16 mouse cellular contexts compared by ENCODE assay signal in genomic region chr2:151919140-151919539, GRCm38 (mm10). TPM values are rescaled to one million over a fixed set of nuclear protein-coding genes. Genes with fewer than 3 reads are reported as not detected.
DNase-seq lines count a peak whose midpoint lies in the region; ATAC-seq lines count a peak whose summit lies in the region.
"Had no signal": no experiment of that assay in that cellular context is flagged by ENCODE, and none has a peak within 500 bp of the region (broad histone marks: within the 10 kb centered on the region; RNA-seq: fewer than 3 reads in every experiment).

No protein-coding gene starts in this region.

- peaks cover 25% of the 10 kb centered on the region for H3K4me1 ChIP-seq in heart, embryonic 10.5 days
- H3K4me1 ChIP-seq in kidney, embryonic 15.5 days: peaks cover 51% of the 10 kb centered on the region

- no peak overlapping the region for H3K27ac ChIP-seq in heart, embryonic 10.5 days
- H3K27ac ChIP-seq in kidney, embryonic 15.5 days: no peak overlapping the region
- H3K27ac ChIP-seq: embryonic facial prominence, embryonic 12.5 days; forebrain, embryonic 10.5 days; hindbrain, embryonic 14.5 days had no signal

- H3K36me3 ChIP-seq in heart, embryonic 10.5 days: no peaks in the 10 kb centered on the region
- no peaks in the 10 kb centered on the region for H3K36me3 ChIP-seq in kidney, embryonic 15.5 days
- H3K36me3 ChIP-seq: embryonic facial prominence, embryonic 12.5 days; forebrain, embryonic 10.5 days had no signal

- H3K27me3 ChIP-seq in heart, embryonic 10.5 days (ENCODE audit: insufficient read depth, poor library complexity, severe bottlenecking): 0 out of 2 replicates have a peak, but pooled peaks cover 2% of the 10 kb centered on the region
- H3K27me3 ChIP-seq in kidney, embryonic 15.5 days: peaks cover 25% of the 10 kb centered on the region
- H3K27me3 ChIP-seq: embryonic facial prominence, embryonic 12.5 days; Patski had no signal

- no peak overlapping the region for H3K4me3 ChIP-seq in heart, embryonic 10.5 days
- H3K4me3 ChIP-seq in kidney, embryonic 15.5 days (replicated peaks): no peak overlapping the region
- H3K4me3 ChIP-seq: embryonic facial prominence, embryonic 12.5 days; forebrain, embryonic 10.5 days; myocyte had no signal

- no peak overlapping the region for H3K9ac ChIP-seq in kidney, embryonic 15.5 days
- H3K9ac ChIP-seq: embryonic facial prominence, embryonic 12.5 days; hindbrain, embryonic 14.5 days had no signal

- WGBS in heart, embryonic 10.5 days: 44% methylated on average over 9 of the region's 9 CpGs
- whole genome bisulfite sequencing in kidney, embryonic 15.5 days: 42% methylated on average over 9 of the region's 9 CpGs

- intact Hi-C loops in heart, postnatal 10 days (cut with DNase I): no loop called here
- intact Hi-C loops in left cerebral cortex, postnatal 25 days (cut with DNase I): no loop called here

- H3K4me2 ChIP-seq in kidney, embryonic 15.5 days: no peak overlapping the region
- H3K4me2 ChIP-seq: embryonic facial prominence, embryonic 12.5 days; hindbrain, embryonic 14.5 days had no signal

- peak; percentile 58 to 72 for DNase-seq in heart, postnatal 10 days
- no peak for DNase-seq in heart, embryonic 10.5 days (ENCODE audit: low spot score)
- DNase-seq in ovary, postnatal 36 days (ENCODE audit: low spot score): peak; percentile 60
- no peak for DNase-seq in ovary, postnatal 10 days (ENCODE audit: low spot score)
- no peak for DNase-seq in left cerebral cortex, postnatal 25 days (ENCODE audit: low spot score in 2 of 2)
- DNase-seq in cerebellum, postnatal 14 days: no peak
- DNase-seq: cerebellum, adult 9-11 months; layer of hippocampus, postnatal 36 days; right cerebral cortex, postnatal 25 days had no signal

- 0 out of 2 replicates have a peak, but pooled peaks have one; percentile 13 for ATAC-seq in kidney, embryonic 15.5 days (replicated peaks; ENCODE audit: low FRiP score)
- ATAC-seq: Patski had no signal

- H3K9me3 ChIP-seq in heart, embryonic 10.5 days: no peaks in the 10 kb centered on the region
- no peaks in the 10 kb centered on the region for H3K9me3 ChIP-seq in kidney, embryonic 15.5 days (replicated peaks)
- H3K9me3 ChIP-seq: embryonic facial prominence, embryonic 12.5 days; forebrain, embryonic 10.5 days had no signal

RNA-seq across cellular contexts. Expression of gene Angpt4, which starts 8.1 kb away (rescaled TPM):
- under 1 TPM; 0.10 to 0.22 TPM for total RNA-seq in heart, postnatal 10 days (2021)
- polyA plus RNA-seq in heart, embryonic 10.5 days (2016; fragmentation: Nextera tagmentation; extraction: Ambion mirVana): 0.48 and 1.1 TPM in 2 replicates
- polyA plus RNA-seq in kidney, embryonic 15.5 days (2015; fragmentation: Nextera tagmentation; extraction: Ambion mirVana): 2.1 and 2.7 TPM in 2 replicates
- under 1 TPM; 0.14 to 0.37 TPM for total RNA-seq in left cerebral cortex, postnatal 25 days (2021)
- polyA plus RNA-seq: limb, embryonic 11.5 days had no signal

Comparison
In these comparisons a context has a peak if more than half of its experiments do, and no peak if none do; other contexts are left out.
1. DNase-seq: peak in heart, postnatal 10 days (2 of 2) and ovary, postnatal 36 days (single experiment); none in heart, embryonic 10.5 days (single experiment), ovary, postnatal 10 days (single experiment), left cerebral cortex, postnatal 25 days (0 of 2) and cerebellum, postnatal 14 days (0 of 2).